Mouse (Mus musculus): ENCODE measurements around the gene Dph6.
"Not testable (repeated sequence)": the region's sequence is repeated elsewhere in the genome, so short reads cannot be mapped to it uniquely, and the experiment has no call there.

Gene Dph6

DNA sequence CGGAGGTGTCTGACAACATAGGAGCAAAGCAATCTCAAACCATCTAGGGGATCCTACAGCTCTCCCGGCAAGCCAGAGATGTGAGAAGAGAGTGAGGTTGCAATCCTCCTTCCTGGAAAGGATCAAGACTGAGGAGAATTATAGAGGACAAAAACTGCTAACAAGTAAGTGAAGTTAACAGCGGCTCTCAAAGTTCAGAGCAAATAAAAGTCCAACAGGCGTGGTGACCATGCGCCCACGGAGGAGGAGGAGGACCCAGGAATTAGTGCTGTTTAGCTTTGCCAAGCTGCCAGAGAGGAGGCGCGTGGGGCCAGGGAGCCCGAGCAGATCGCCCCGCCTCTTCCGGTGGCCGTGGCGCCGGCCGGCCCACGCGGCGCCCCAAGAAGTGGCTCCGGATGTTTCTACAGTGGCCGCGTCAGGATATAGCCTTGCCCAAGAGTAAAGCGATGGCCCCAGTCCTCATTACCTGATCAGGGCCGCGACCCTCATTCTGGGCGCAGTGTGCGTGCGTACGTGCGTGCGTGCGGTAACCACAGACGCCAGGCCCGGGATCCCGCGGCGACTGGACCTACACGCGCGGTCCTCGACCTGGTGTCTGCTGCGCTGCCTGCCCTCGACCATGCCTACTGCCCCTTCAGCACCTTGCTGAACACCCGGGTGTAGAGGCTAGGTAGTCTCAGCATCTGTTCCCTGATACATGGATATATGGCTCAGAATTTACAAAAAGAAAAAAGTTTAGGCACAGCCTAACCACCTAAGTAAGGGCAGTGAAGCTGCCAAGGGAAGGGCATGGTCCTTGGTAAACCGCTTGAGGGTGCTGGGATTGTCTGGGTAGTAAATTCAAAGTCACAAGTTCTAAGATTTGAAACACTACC is at the start of gene Dph6:
TSS of gene Dph6 (minus strand) at position 600 of the 875 bp plus-strand sequence.
- DNase-seq, result peak; percentile 86 to 92

DNA sequence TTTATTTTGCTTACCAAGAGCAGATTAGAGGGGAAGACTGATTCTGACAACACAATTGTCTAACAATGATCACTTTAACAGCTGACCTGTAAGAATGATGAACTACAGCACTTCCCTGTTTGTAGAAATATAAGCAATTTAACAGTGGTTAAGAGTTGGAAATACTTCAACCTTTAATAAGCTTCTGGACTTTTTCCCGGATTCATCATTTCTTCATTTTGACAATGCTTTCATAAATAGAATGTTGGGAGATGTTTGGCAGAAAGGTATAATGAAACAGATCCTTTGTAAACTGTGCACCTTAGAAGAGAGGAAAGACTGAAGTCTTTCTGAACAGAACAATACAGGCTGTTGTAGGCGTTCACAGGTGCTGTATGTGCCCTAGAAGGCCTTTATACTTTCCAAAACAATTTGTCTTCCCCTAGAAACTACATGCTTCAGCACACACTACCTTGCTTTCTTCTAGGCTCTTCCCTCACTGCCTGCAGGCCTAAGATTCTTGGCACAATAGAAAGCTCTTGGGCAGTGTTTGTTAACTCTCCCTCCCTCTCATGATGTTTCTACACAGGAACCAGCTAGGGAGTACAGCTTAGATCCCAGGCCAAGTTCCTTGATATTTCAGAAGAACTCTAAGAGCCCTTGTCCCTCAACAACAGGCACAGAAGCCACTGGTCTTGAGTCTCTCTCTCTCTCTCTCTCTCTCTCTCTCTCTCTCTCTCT is 46.4 kb upstream of the Dph6 start:
- no peak for DNase-seq

GRCm38 (mm10) chr2:114691607-114692006 is 36.8 kb upstream of the Dph6 start:
- DNase-seq, result no peak

DNA sequence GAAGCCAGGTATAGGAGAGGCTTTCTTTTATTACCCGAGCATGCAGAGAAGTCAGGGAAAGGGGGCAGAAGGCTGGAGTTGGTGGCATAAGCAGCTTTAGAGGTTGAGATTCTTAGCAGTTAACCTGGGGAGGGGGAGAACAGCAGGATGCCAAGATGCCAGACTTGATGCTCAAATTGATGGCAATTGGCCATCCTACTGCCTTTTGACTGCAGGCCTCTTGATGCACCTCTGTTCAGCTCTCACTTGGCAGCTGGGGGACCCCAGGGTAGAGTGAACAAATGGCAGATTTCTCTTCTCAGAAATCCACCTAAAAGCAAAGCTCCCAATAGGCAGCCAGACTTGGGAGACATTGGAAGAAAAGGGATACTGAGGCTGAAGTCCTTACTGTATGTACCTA is 32.7 kb upstream of the Dph6 start:
- DNase-seq, result no peak

- no peak for DNase-seq
These were observed 32.3 kb upstream of the Dph6 start for GRCm38 (mm10) chr2:114687081-114687480.

DNA sequence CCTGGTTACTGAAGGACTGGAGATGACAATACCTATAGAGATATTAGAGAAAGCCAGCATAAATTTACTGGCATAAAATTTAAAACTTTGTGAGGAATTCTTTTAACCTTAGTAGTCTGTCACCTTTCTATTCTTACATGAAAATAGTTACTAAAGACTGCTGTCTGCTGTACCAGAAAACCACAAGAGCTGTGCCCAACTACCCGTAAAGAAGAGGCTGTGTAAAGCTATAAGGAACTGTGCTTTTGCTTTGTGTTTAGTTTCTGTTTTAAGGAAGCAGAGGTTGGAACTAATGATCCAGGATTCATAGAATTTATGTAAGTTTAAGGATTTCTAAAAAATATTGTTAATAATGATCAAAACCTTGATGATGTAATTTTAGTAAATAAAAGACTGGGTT is 19.1 kb upstream of the Dph6 start:
- DNase-seq, result no peak

DNA sequence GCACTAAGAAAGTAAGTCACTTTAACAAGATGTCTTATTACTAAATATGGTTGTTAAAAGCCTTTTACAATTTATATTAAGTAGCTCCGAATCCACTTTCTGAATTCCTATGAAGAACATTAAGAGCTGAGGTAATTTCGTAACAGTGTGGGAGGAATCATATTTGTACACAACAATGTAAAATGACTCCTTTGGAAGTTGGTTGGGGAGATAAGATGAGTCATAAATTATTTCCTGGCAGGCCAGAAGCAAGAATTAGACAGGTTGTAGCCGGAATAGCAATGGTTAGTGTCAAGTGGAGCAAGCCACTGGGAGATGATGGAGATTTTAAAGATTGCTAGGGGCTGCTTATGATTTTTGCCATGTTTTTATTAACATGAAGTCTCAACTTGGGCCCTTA is 16.2 kb upstream of the Dph6 start:
- no peak for DNase-seq

GRCm38 (mm10) chr2:114658954-114659353 is 4.2 kb upstream of the Dph6 start:
- no peak for DNase-seq

DNA sequence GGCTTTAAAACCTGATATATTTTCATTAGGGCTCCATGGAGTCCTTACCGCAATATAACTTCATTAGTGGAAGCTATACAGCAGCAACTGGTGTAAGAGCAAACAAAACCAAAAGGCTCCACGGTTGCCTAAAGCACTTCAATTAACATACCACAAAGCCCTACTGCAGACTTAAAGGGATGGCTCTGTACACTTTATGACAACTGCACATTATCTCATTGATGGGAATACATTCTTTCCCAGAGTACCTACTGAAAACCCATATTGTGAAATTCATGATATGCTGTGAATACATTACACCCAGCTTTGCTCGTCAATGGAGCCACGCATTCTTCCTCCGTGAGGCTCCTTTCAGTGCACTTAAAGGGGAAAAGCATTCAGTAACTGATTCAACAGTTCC is 8.5 kb downstream of the Dph6 start:
- no peak for DNase-seq

- DNase-seq, result no peak
These were observed 10.9 kb downstream of the Dph6 start for GRCm38 (mm10) chr2:114643832-114644231.

DNA sequence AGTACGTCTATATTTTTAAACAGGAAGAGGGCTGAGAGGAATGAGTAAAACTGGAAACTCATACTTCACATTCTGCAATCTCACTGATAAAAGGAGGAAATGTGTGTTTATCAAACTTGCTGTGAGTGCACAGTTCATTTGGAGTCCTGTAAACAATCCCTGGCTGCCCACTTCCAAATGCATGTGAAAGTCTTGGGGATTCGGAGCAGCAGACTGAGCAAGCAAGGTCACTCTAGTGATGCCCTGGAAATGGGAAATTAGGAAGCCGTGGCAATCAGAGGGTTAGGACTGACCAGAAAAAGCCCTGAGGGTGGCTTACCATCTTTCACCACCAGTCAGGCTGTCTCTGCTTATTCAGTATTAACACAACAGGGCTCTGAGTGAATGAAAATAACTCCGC is 30.1 kb downstream of the Dph6 start:
- peak; percentile 18 to 53 for DNase-seq

DNA sequence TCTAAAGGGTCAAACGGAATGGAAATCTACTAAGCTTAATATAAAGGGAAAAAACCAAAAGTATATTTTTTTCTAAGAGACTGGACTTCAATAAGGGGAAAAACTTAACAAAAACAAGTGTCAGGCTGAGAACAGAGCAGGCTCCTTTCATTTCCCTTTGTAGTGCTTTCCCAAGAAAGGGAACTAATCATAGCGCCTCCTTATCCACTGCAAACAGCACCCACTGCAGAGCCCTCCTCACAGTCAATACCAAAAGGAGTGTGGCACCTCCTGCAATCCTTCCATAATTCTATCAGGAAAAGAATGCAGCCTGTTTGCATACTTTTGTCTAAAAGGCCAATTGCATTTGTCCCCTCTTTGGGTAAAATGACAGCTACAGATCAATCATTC is 32.2 kb downstream of the Dph6 start:
- peak; percentile 28 to 42 for DNase-seq

GRCm38 (mm10) chr2:114621781-114622549 is 32.8 kb downstream of the Dph6 start:
- DNase-seq, result peak; percentile 42 to 66

GRCm38 (mm10) chr2:114611576-114611975 is 43.2 kb downstream of the Dph6 start:
- DNase-seq, result no peak

GRCm38 (mm10) chr2:114610110-114610509 is 44.7 kb downstream of the Dph6 start:
- DNase-seq, result no peak

DNA sequence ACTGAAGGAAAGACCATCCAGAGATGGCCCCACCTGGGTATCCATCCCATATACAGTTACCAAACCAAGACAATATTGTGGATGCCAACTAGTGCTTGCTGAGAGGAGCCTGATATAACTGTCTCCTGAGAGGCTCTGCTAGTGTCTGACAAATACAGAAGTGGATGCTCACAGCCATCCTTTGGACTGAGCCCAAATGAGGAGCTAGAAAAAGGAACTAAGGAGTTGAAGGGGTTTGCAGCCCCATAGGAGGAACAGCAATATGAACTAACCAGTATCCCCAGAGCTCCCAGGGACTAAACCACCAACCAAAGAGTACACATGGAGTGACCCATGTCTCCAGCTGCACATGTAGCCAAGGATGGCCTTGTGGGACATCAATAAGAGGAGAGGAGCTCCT is 49.6 kb downstream of the Dph6 start:
- DNase-seq, result not testable (repeated sequence)

DNA sequence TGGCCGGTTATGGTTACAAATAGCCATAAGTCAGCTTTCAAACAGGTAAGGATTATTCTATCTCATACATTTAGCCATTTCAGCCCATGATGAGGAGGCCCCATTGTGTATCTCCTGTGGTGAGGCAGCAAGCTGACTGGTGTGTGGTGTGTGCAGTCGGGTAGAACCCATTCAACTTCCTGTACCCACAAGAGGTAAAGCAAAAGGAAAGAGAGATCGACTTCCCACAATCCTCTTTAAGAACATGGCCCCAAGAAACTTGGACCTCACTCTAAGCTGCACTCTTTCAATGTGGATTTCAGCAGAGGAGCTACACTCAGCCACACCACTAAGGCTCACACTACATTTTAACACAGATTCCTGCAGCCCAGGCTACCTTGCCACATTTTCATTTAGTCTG is 53.6 kb downstream of the Dph6 start:
- DNase-seq, result no peak

DNA sequence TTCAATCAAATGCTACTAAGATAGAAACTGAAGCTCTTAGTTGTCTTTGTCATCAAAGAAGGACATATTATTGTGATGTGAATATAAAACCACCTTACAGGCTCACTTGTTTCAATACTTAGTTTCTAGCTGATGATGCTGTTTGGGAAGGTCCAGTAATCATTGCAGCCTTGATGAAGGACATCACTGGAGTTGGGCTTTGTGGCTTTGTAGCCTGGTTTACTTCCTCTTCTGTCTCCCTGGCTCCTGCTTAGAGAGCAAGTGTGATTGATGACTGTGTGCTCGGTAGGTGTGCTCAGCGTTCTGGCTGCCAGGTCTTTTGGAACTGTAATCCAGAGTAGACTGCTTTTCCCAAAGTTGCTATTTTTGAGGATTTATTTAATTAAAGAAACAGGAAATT is 55.0 kb downstream of the Dph6 start:
- DNase-seq, result no peak

GRCm38 (mm10) chr2:114593393-114593792 is 61.4 kb downstream of the Dph6 start:
- no peak for DNase-seq

DNA sequence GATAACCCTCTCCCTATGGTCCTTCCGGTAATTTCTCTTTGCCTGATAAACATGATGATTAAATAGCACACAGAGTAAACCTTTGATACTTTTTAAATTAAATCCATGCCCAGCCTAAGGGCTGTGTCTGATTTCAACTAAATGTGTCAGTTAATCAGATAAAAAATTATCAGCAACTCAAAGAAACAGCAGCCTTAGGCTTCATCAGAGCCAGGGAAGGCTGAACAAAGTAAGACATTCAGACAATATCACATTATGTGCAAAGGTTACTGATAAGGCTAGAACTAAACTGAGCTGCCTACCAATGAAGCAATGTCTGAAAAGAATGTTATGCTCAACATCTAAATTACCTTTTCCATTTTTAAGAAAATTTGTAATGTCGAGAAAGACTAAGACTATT is 74.0 kb downstream of the Dph6 start:
- no peak for DNase-seq

DNA sequence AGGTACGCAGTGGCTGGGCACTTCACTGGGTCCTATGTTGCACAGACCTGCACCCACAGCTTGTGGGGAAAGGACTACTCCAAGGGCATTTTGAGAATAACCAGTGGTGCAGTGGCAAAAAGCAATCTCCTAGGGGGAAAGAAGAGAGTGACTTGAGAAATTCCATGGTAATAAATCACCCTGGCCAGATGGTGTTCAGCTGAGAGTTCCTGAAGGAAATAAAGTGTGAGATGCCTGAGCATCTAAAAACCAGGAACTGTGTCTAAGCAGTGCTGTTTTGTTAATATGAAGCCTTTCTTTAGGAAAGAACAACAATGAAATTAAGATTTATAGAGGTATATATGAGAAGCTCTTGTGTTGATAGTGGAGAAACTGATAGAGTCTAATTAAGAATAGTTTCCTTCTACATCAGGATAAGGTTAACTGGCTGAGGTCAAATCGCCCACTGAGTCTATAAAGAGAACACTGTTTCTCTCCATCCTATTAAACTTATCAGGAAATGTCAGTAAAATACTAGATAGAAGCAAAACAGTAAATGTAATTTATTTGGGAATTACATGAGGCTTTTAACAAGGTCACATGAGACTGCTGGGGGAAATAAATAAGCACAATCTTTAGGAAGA is 111.7 kb downstream of the Dph6 start:
- no peak for DNase-seq

GRCm38 (mm10) chr2:114542325-114542724 is 112.4 kb downstream of the Dph6 start:
- DNase-seq, result no peak

- DNase-seq, result no peak
These were observed 114.3 kb downstream of the Dph6 start for GRCm38 (mm10) chr2:114540416-114540815.

Data from kidney, postnatal 25 days (tissue).